7 mouse cellular contexts compared by ENCODE assay signal in the genomic region with DNA sequence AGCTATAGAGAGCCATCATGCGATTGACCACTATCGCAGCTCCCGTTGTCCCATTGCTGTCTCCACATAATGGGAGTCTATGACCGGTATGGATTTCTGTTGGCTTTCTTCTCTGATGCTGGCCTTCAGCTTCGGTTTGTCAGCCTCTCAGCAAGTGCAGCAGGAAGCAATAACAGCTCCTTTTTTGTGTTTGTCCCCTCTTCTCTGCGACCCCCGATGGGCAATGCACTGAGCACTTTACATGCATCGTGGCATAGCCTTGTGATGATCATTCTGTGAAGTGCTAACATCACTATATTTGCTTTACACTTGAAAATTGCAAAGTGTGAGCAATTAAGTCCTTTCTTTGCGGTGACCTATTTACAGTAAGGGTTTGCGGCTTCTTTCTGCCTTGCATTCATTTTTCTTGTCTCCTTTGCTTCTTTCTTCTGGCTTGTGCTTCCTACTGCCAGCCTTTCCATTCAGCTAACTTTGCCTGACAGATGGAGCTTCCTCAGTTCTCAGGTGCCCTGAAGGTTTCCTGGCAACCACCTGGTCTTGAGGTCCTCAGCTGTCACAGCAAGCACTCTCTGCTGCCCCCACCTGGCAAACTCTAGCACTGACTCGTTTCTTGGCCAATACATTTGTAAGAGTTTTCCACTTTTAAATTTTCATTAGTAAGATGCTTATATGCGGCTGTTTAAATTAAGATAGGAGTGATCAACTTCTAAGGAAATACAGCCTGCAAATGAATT.
DNase-seq lines count a peak whose midpoint lies in the region; ATAC-seq and TF ChIP-seq lines count a peak whose summit lies in the region.

No protein-coding gene starts in this region.

- H3K27ac ChIP-seq in lung, postnatal 0 days (ENCODE audit: low read length) = no peak overlapping the region

- peak; percentile 17 to 28 for DNase-seq in CD8-positive naive resting alpha-beta T cell, adult 2 months (ENCODE audit: low read depth in 2 of 2, low spot score in 2 of 2)
- DNase-seq in Muller cell, postnatal 12 days (ENCODE audit: inconsistent ontology term) = peak; percentile 24
- DNase-seq in cerebellum, adult 9-10 months = peak; percentile 98
- peak; percentile 58 to 65 for DNase-seq in frontal cortex, postnatal 25 days (ENCODE audit: low spot score in 2 of 2)
- DNase-seq in kidney, postnatal 4 days = peak; percentile 86
- DNase-seq in lung, postnatal 0 days (ENCODE audit: low spot score) = peak; percentile 76
- DNase-seq in spleen, postnatal 4 days (ENCODE audit: low spot score in 2 of 2) = peak; percentile 29 to 73

- peak; percentile 86 for TF ChIP-seq CTCF in lung, postnatal 0 days (IDR thresholded peaks at IDR 0.05)

- 53% methylated on average over 12 of the region's 12 CpGs for WGBS in lung, postnatal 0 days

- H3K27me3 ChIP-seq in lung, postnatal 0 days (replicated peaks; ENCODE audit: insufficient read depth, low read length) = no peaks in the 10 kb centered on the region

- no peaks in the 10 kb centered on the region for H3K9me3 ChIP-seq in lung, postnatal 0 days (ENCODE audit: low read length)

- H3K4me1 ChIP-seq in lung, postnatal 0 days (ENCODE audit: insufficient read depth, low read depth, low read length) = no peaks in the 10 kb centered on the region

- no peak for ATAC-seq in lung, postnatal 0 days

- H3K4me2 ChIP-seq in lung, postnatal 0 days (replicated peaks; ENCODE audit: low read depth, low read length) = no peak overlapping the region

- H3K9ac ChIP-seq in lung, postnatal 0 days (replicated peaks; ENCODE audit: low read depth) = no peak overlapping the region

- H3K36me3 ChIP-seq in lung, postnatal 0 days (ENCODE audit: insufficient read depth, low read length) = no peaks in the 10 kb centered on the region

- no peak for TF ChIP-seq EP300 in lung, postnatal 0 days (IDR thresholded peaks at IDR 0.05)

- no peak overlapping the region for H3K4me3 ChIP-seq in lung, postnatal 0 days (ENCODE audit: low read depth, low read length)

Comparison
In these comparisons a context has a peak if more than half of its experiments do, and no peak if none do; other contexts are left out.
1. DNase-seq: peak in every context shown above with its lines; median percentile 98 in cerebellum, adult 9-10 months; 86 in kidney, postnatal 4 days; 76 in lung, postnatal 0 days; 62 in frontal cortex, postnatal 25 days; 51 in spleen, postnatal 4 days; 24 in Muller cell, postnatal 12 days; 22 in CD8-positive naive resting alpha-beta T cell, adult 2 months.